Mouse (Mus musculus): Measurements from ENCODE around the gene Eng. TPM values are rescaled to one million over a fixed set of nuclear protein-coding genes. Genes with fewer than 3 reads are reported as not detected.

Gene Eng
- polyA plus RNA-seq, 1 experiment from 2014 or later = 107 TPM

GRCm38 (mm10) chr2:32673176-32673917, 27.0 kb downstream of the Eng start:
- Histone ChIP-seq H3K4me1 (peaks cover 10% of the 10 kb centered on the region; the same call in 1 of the 2 replicates), H3K4me2 (no peak overlapping the region), H3K27ac (0 out of 2 replicates have a peak overlapping the region, but pooled peaks have one; percentile 1), H3K9ac (no peak overlapping the region), H3K27me3 (no peaks in the 10 kb centered on the region), H3K9me3 (no peaks in the 10 kb centered on the region), H3K4me3 (no peak overlapping the region), H3K36me3 (peaks cover 73% of the 10 kb centered on the region)
- WGBS = 60% methylated on average over 16 of the region's 16 CpGs
- peak; percentile 64 for ATAC-seq (ENCODE audit: borderline replicate concordance, extremely low read depth, low FRiP score, low TSS enrichment)

GRCm38 (mm10) chr2:32676821-32677220, 30.4 kb downstream of the Eng start:
- WGBS = 87% methylated on average over 3 of the region's 3 CpGs
- peaks cover 65% of the 10 kb centered on the region for H3K36me3 ChIP-seq

GRCm38 (mm10) chr2:32677683-32678082, 31.3 kb downstream of the Eng start:
- H3K36me3 ChIP-seq = peaks cover 65% of the 10 kb centered on the region
- 74% methylated on average over 7 of the region's 7 CpGs for WGBS
- no peak overlapping the region for H3K4me2 ChIP-seq
- H3K4me3 ChIP-seq = no peak overlapping the region
- H3K9ac ChIP-seq = no peak overlapping the region
- ATAC-seq (ENCODE audit: borderline replicate concordance, extremely low read depth, low FRiP score, low TSS enrichment) = no peak
- H3K27me3 ChIP-seq = no peaks in the 10 kb centered on the region
- peaks cover 10% of the 10 kb centered on the region; the same call in 1 of the 2 replicates for H3K4me1 ChIP-seq
- H3K27ac ChIP-seq = no peak overlapping the region
- no peaks in the 10 kb centered on the region for H3K9me3 ChIP-seq

More at GRCm38 (mm10) chr2:32676821-32677220, 30.4 kb downstream of the Eng start:
- no peaks in the 10 kb centered on the region for H3K9me3 ChIP-seq
- ATAC-seq (ENCODE audit: borderline replicate concordance, extremely low read depth, low FRiP score, low TSS enrichment) = no peak
- H3K4me3 ChIP-seq = no peak overlapping the region
- no peak overlapping the region for H3K27ac ChIP-seq
- H3K9ac ChIP-seq = no peak overlapping the region
- H3K4me1 ChIP-seq = peaks cover 10% of the 10 kb centered on the region; the same call in 1 of the 2 replicates
- H3K4me2 ChIP-seq = no peak overlapping the region
- H3K27me3 ChIP-seq = no peaks in the 10 kb centered on the region

GRCm38 (mm10) chr2:32680051-32680451, 33.7 kb downstream of the Eng start:
- H3K36me3 ChIP-seq = peaks cover 62% of the 10 kb centered on the region
- no peak overlapping the region for H3K4me3 ChIP-seq
- H3K27me3 ChIP-seq = no peaks in the 10 kb centered on the region
- H3K4me1 ChIP-seq = no peaks in the 10 kb centered on the region
- ATAC-seq (ENCODE audit: borderline replicate concordance, extremely low read depth, low FRiP score, low TSS enrichment) = peak; percentile 19; the same call in 1 of the 2 replicates
- WGBS = 33% methylated on average over 7 of the region's 7 CpGs
- H3K4me2 ChIP-seq = no peak overlapping the region
- H3K9ac ChIP-seq = no peak overlapping the region
- H3K9me3 ChIP-seq = no peaks in the 10 kb centered on the region
- peak overlapping the region; percentile 23; the same call in 1 of the 2 replicates for H3K27ac ChIP-seq

- no peaks in the 10 kb centered on the region for H3K4me1 ChIP-seq
- H3K9me3 ChIP-seq = no peaks in the 10 kb centered on the region
- no peak overlapping the region for H3K27ac ChIP-seq
- H3K27me3 ChIP-seq = no peaks in the 10 kb centered on the region
- 85% methylated on average over 19 of the region's 19 CpGs for whole genome bisulfite sequencing
- peaks cover 62% of the 10 kb centered on the region for H3K36me3 ChIP-seq
- no peak overlapping the region for H3K4me2 ChIP-seq
- H3K4me3 ChIP-seq = no peak overlapping the region
- no peak for ATAC-seq (ENCODE audit: borderline replicate concordance, extremely low read depth, low FRiP score, low TSS enrichment)
- H3K9ac ChIP-seq = no peak overlapping the region
Measured at GRCm38 (mm10) chr2:32680961-32681650, 34.7 kb downstream of the Eng start.

GRCm38 (mm10) chr2:32681754-32682153, 35.4 kb downstream of the Eng start:
- no peaks in the 10 kb centered on the region for H3K4me1 ChIP-seq
- H3K4me3 ChIP-seq = no peak overlapping the region
- no peak; the same call in 1 of the 2 replicates for ATAC-seq (ENCODE audit: borderline replicate concordance, extremely low read depth, low FRiP score, low TSS enrichment)
- no peaks in the 10 kb centered on the region for H3K27me3 ChIP-seq
- WGBS = 62% methylated on average over 6 of the region's 6 CpGs
- H3K9me3 ChIP-seq = no peaks in the 10 kb centered on the region
- no peak overlapping the region for H3K4me2 ChIP-seq
- peaks cover 65% of the 10 kb centered on the region for H3K36me3 ChIP-seq
- H3K27ac ChIP-seq = no peak overlapping the region
- no peak overlapping the region for H3K9ac ChIP-seq

GRCm38 (mm10) chr2:32682721-32683417, 36.5 kb downstream of the Eng start:
- H3K9me3 ChIP-seq = no peaks in the 10 kb centered on the region
- H3K27ac ChIP-seq = no peak overlapping the region
- H3K4me2 ChIP-seq = no peak overlapping the region
- WGBS = 75% methylated on average over 14 of the region's 14 CpGs
- H3K9ac ChIP-seq = no peak overlapping the region
- no peak for ATAC-seq (ENCODE audit: borderline replicate concordance, extremely low read depth, low FRiP score, low TSS enrichment)
- H3K27me3 ChIP-seq = no peaks in the 10 kb centered on the region
- no peaks in the 10 kb centered on the region for H3K4me1 ChIP-seq
- peaks cover 70% of the 10 kb centered on the region for H3K36me3 ChIP-seq
- no peak overlapping the region for H3K4me3 ChIP-seq

GRCm38 (mm10) chr2:32683701-32684100, 37.3 kb downstream of the Eng start:
- ATAC-seq (ENCODE audit: borderline replicate concordance, extremely low read depth, low FRiP score, low TSS enrichment) = no peak
- Histone ChIP-seq H3K9ac (no peak overlapping the region), H3K27me3 (no peaks in the 10 kb centered on the region), H3K27ac (no peak overlapping the region), H3K4me1 (no peaks in the 10 kb centered on the region), H3K36me3 (peaks cover 66% of the 10 kb centered on the region), H3K9me3 (no peaks in the 10 kb centered on the region), H3K4me3 (no peak overlapping the region), H3K4me2 (no peak overlapping the region)
- WGBS = 90% methylated on average over 10 of the region's 10 CpGs

GRCm38 (mm10) chr2:32684681-32685428, 38.5 kb downstream of the Eng start:
- Histone ChIP-seq H3K4me1 (no peaks in the 10 kb centered on the region), H3K4me2 (no peak overlapping the region), H3K4me3 (no peak overlapping the region), H3K9me3 (no peaks in the 10 kb centered on the region), H3K27me3 (no peaks in the 10 kb centered on the region), H3K9ac (no peak overlapping the region), H3K36me3 (peaks cover 65% of the 10 kb centered on the region), H3K27ac (no peak overlapping the region)
- 83% methylated on average over 15 of the region's 15 CpGs for WGBS
- ATAC-seq (ENCODE audit: borderline replicate concordance, extremely low read depth, low FRiP score, low TSS enrichment) = no peak

GRCm38 (mm10) chr2:32685807-32686206, 39.4 kb downstream of the Eng start:
- Histone ChIP-seq H3K4me1 (0 out of 2 replicates have a peak, but pooled peaks cover 4% of the 10 kb centered on the region), H3K9ac (no peak overlapping the region), H3K9me3 (no peaks in the 10 kb centered on the region), H3K27ac (no peak overlapping the region), H3K4me3 (no peak overlapping the region), H3K4me2 (no peak overlapping the region), H3K27me3 (no peaks in the 10 kb centered on the region), H3K36me3 (peaks cover 63% of the 10 kb centered on the region)
- 89% methylated on average over 3 of the region's 3 CpGs for WGBS
- no peak for ATAC-seq (ENCODE audit: borderline replicate concordance, extremely low read depth, low FRiP score, low TSS enrichment)

GRCm38 (mm10) chr2:32686640-32687039, 40.2 kb downstream of the Eng start:
- H3K27me3 ChIP-seq = no peaks in the 10 kb centered on the region
- H3K27ac ChIP-seq = no peak overlapping the region
- H3K9ac ChIP-seq = no peak overlapping the region
- H3K4me3 ChIP-seq = no peak overlapping the region
- ATAC-seq (ENCODE audit: borderline replicate concordance, extremely low read depth, low FRiP score, low TSS enrichment) = no peak
- H3K4me2 ChIP-seq = no peak overlapping the region
- 87% methylated on average over 6 of the region's 6 CpGs for WGBS
- H3K9me3 ChIP-seq = no peaks in the 10 kb centered on the region
- 0 out of 2 replicates have a peak, but pooled peaks cover 10% of the 10 kb centered on the region for H3K4me1 ChIP-seq
- peaks cover 58% of the 10 kb centered on the region for H3K36me3 ChIP-seq

Data from lung, embryonic 15.5 days (tissue).